Mouse (Mus musculus) heart, postnatal 0 days (tissue): Measurements from ENCODE around the gene Trak1. TPM values are rescaled to one million over a fixed set of nuclear protein-coding genes. Genes with fewer than 3 reads are reported as not detected.

ENCODE experiments used
- ATAC-seq: fragments of 200-750 bp; cut with Nextera tagmentation; 2 replicates; pipeline ENCODE4 v1.8.0; 2017; ENCODE audit warnings: low read depth, moderate number of reproducible peaks, moderate library complexity; ENCODE audit not compliant: insufficient read depth
- DNase-seq: peaks from one replicate; pipeline ENCODE4 v3.0.0-alpha.2; 2016; ENCODE audit warnings: low spot score
- H3K27ac ChIP-seq: fragments of 300-500 bp; sonication (generic); 2 replicates; pipeline ENCODE4 v1.5.1; 2014; ENCODE audit warnings: low read depth, mild to moderate bottlenecking
- H3K27me3 ChIP-seq: fragments of 300-500 bp; sonication (generic); 2 replicates; pipeline ENCODE4 v1.6.1; 2014; ENCODE audit warnings: low read length, mixed read lengths; ENCODE audit not compliant: control insufficient read depth, insufficient read depth
- H3K36me3 ChIP-seq: fragments of 300-500 bp; sonication (generic); replicated peaks from 2 replicates; pipeline ENCODE4 v1.6.1; 2014; ENCODE audit warnings: low read length, mixed read lengths; ENCODE audit not compliant: control insufficient read depth, insufficient read depth
- H3K4me1 ChIP-seq: fragments of 300-500 bp; sonication (generic); 2 replicates; pipeline ENCODE4 v1.6.1; 2014; ENCODE audit warnings: antibody characterized with exemption; ENCODE audit not compliant: control insufficient read depth, insufficient read depth
- H3K4me2 ChIP-seq: fragments of 300-500 bp; sonication (generic); 2 replicates; pipeline ENCODE4 v1.6.1; 2014; ENCODE audit warnings: low read depth, mild to moderate bottlenecking, low read length, moderate library complexity
- H3K4me3 ChIP-seq: fragments of 300-500 bp; sonication (generic); 2 replicates; pipeline ENCODE4 v1.5.1; 2014; ENCODE audit warnings: low read depth, low read length
- H3K9ac ChIP-seq: fragments of 300-500 bp; sonication (generic); replicated peaks from 2 replicates; pipeline ENCODE4 v1.6.1; 2014; ENCODE audit warnings: low read depth, low read length, mixed read lengths
- H3K9me3 ChIP-seq: fragments of 300-500 bp; sonication (generic); replicated peaks from 2 replicates; pipeline ENCODE4 v1.6.1; 2016; ENCODE audit warnings: low read length; ENCODE audit not compliant: control insufficient read depth
- CTCF ChIP-seq: IDR thresholded peaks from 2 replicates; pipeline ENCODE4 v1.5.1; 2016; ENCODE audit warnings: antibody characterized with exemption, control low read depth, low read depth
- EP300 ChIP-seq: IDR thresholded peaks from 2 replicates; pipeline ENCODE4 v1.6.1; 2016; ENCODE audit warnings: antibody characterized with exemption, low read depth
- WGBS: fragments of 180-500 bp; shearing (Covaris S2); extraction: QIAGEN DNeasy Blood & Tissue Kit; methylation state at CpG from one replicate; pipeline ENCODE4 v1.1.7; 2014; 5-methylcytosine and 5-hydroxymethylcytosine counted together
- polyA plus RNA-seq: library from polyadenylated mRNA; unstranded; fragments of >200 nt; fragmentation: Nextera tagmentation; extraction: Ambion mirVana; gene quantifications from 2 replicates; pipeline ENCODE4 v1.2.1, GENCODE M21; 2015
- total RNA-seq: library from RNA; depleted of rRNA; stranded (reverse); fragments of >200 nt; gene quantifications from 2 replicates; pipeline ENCODE4 v1.2.3, GENCODE M21; 2014; ENCODE audit warnings: low replicate concordance

Gene Trak1
- total and polyA plus RNA-seq, 2 experiments from 2014 or later = 59.3 to 113 TPM

GRCm38 (mm10) chr9:121302543-121302942 lies 5.2 kb downstream of the Trak1 start:
- H3K27ac ChIP-seq = no peak overlapping the region; the same call in 1 of the 2 replicates
- WGBS = 83% methylated on average over 7 of the region's 8 CpGs
- ATAC-seq = no peak
- no peak overlapping the region for H3K4me3 ChIP-seq
- H3K9me3 ChIP-seq = no peaks in the 10 kb centered on the region
- H3K36me3 ChIP-seq = 0 out of 2 replicates have a peak, but pooled peaks cover 7% of the 10 kb centered on the region
- no peak overlapping the region for H3K4me2 ChIP-seq
- DNase-seq = no peak
- no peak; the same call in 1 of the 2 replicates for TF ChIP-seq CTCF
- TF ChIP-seq EP300 = no peak
- no peaks in the 10 kb centered on the region for H3K27me3 ChIP-seq
- H3K9ac ChIP-seq = no peak overlapping the region
- peaks cover 49% of the 10 kb centered on the region for H3K4me1 ChIP-seq

GRCm38 (mm10) chr9:121303086-121303485 lies 5.8 kb downstream of the Trak1 start:
- Histone ChIP-seq H3K9ac (no peak overlapping the region), H3K4me3 (no peak overlapping the region), H3K9me3 (no peaks in the 10 kb centered on the region), H3K36me3 (0 out of 2 replicates have a peak, but pooled peaks cover 7% of the 10 kb centered on the region), H3K27me3 (no peaks in the 10 kb centered on the region), H3K4me2 (no peak overlapping the region), H3K27ac (peak overlapping the region; percentile 47; the same call in 1 of the 2 replicates), H3K4me1 (peaks cover 49% of the 10 kb centered on the region)
- no peak for DNase-seq
- 26% methylated on average over 6 of the region's 6 CpGs for WGBS
- no peak for ATAC-seq
- TF ChIP-seq CTCF (no peak), EP300 (no peak)

GRCm38 (mm10) chr9:121303748-121304147 lies 6.4 kb downstream of the Trak1 start:
- Histone ChIP-seq H3K36me3 (0 out of 2 replicates have a peak, but pooled peaks cover 7% of the 10 kb centered on the region), H3K4me1 (peaks cover 43% of the 10 kb centered on the region), H3K4me2 (no peak overlapping the region), H3K27me3 (no peaks in the 10 kb centered on the region), H3K4me3 (no peak overlapping the region), H3K9ac (no peak overlapping the region), H3K27ac (no peak overlapping the region), H3K9me3 (no peaks in the 10 kb centered on the region)
- TF ChIP-seq CTCF (no peak), EP300 (no peak)
- DNase-seq (no peak), ATAC-seq (no peak)
- WGBS = 57% methylated on average over 9 of the region's 9 CpGs

GRCm38 (mm10) chr9:121304520-121304919 lies 7.2 kb downstream of the Trak1 start:
- Histone ChIP-seq H3K9me3 (no peaks in the 10 kb centered on the region), H3K4me2 (no peak overlapping the region), H3K27ac (no peak overlapping the region), H3K4me1 (peaks cover 40% of the 10 kb centered on the region), H3K4me3 (no peak overlapping the region), H3K27me3 (no peaks in the 10 kb centered on the region), H3K36me3 (0 out of 2 replicates have a peak, but pooled peaks cover 7% of the 10 kb centered on the region), H3K9ac (no peak overlapping the region)
- ATAC-seq (no peak), DNase-seq (no peak)
- WGBS = 82% methylated on average over 10 of the region's 10 CpGs
- no peak for TF ChIP-seq CTCF
- TF ChIP-seq EP300 = no peak

- H3K9ac ChIP-seq = no peak overlapping the region
- peaks cover 34% of the 10 kb centered on the region for H3K4me1 ChIP-seq
- no peak overlapping the region for H3K4me3 ChIP-seq
- ATAC-seq = no peak
- H3K27ac ChIP-seq = no peak overlapping the region
- H3K9me3 ChIP-seq = no peaks in the 10 kb centered on the region
- TF ChIP-seq CTCF (no peak), EP300 (no peak)
- WGBS = 90% methylated on average over 4 of the region's 4 CpGs
- no peak for DNase-seq
- no peaks in the 10 kb centered on the region for H3K27me3 ChIP-seq
- H3K36me3 ChIP-seq = 0 out of 2 replicates have a peak, but pooled peaks cover 7% of the 10 kb centered on the region
- H3K4me2 ChIP-seq = no peak overlapping the region
Measured at GRCm38 (mm10) chr9:121305456-121305855, 8.2 kb downstream of the Trak1 start.

GRCm38 (mm10) chr9:121309287-121309686 lies 12.0 kb downstream of the Trak1 start:
- Histone ChIP-seq H3K9me3 (no peaks in the 10 kb centered on the region), H3K27ac (no peak overlapping the region), H3K9ac (no peak overlapping the region), H3K36me3 (0 out of 2 replicates have a peak, but pooled peaks cover 7% of the 10 kb centered on the region), H3K4me2 (no peak overlapping the region), H3K4me3 (no peak overlapping the region), H3K27me3 (no peaks in the 10 kb centered on the region), H3K4me1 (peaks cover 35% of the 10 kb centered on the region)
- ATAC-seq (no peak), DNase-seq (no peak)
- 64% methylated on average over 4 of the region's 4 CpGs for WGBS
- TF ChIP-seq EP300 (no peak), CTCF (no peak)
